Mouse (Mus musculus) kidney, adult 11 months (tissue): Measurements from ENCODE around the gene Cyp4a10.
A peak's percentile ranks its signal among the peaks of the same experiment; 100 is the strongest.
"Not testable (repeated sequence)": the region's sequence is repeated elsewhere in the genome, so short reads cannot be mapped to it uniquely, and the experiment has no call there.

Source experiments
- DNase-seq: peaks from one replicate; pipeline ENCODE4 v3.0.0; 2022

Gene Cyp4a10

DNA sequence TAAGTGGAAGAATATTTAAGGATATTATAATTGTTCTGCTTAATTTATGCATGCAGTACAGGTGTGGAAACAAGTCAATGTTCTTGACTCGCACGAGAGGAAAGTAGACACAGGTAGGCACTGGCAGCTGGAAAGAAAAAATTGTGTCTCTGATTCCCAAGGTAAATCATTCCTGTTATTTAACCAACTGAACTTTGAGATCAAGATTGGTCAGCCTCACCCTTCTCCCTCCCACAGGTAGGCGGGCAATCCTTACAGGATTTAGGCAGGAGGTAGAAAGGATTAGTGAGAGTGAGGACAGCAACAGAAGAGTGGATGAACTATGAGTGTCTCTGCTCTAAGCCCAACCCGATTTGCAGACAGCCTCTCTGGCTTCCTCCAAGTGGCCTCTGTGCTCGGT lies at the start of gene Cyp4a10:
Cyp4a10 (plus strand) TSS at position 265 of the 400 bp plus-strand sequence.
- DNase-seq: peak; percentile 58

DNA sequence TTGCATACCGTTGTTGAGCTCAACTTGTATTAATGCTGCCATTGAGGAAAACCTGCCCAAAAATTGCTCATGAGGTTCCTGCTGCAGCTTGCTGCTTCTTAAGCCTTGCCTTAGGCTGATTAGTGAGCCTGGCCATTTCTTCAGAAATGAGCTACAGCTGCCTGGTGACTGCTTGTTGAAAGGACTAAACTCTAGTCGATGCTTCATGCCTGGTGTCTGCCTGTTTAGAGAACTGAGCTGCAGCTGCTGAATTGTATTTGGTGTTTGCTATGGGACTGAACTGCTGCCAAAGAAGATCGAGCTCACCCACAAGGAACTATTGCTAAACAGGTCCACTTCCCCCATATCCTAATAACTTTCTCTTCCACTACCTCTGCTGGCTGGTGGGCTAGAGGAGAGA lies 44.5 kb upstream of the Cyp4a10 start:
- DNase-seq: not testable (repeated sequence)

GRCm38 (mm10) chr4:115476051-115476450 lies 42.0 kb upstream of the Cyp4a10 start:
- DNase-seq: peak; percentile 50

DNA sequence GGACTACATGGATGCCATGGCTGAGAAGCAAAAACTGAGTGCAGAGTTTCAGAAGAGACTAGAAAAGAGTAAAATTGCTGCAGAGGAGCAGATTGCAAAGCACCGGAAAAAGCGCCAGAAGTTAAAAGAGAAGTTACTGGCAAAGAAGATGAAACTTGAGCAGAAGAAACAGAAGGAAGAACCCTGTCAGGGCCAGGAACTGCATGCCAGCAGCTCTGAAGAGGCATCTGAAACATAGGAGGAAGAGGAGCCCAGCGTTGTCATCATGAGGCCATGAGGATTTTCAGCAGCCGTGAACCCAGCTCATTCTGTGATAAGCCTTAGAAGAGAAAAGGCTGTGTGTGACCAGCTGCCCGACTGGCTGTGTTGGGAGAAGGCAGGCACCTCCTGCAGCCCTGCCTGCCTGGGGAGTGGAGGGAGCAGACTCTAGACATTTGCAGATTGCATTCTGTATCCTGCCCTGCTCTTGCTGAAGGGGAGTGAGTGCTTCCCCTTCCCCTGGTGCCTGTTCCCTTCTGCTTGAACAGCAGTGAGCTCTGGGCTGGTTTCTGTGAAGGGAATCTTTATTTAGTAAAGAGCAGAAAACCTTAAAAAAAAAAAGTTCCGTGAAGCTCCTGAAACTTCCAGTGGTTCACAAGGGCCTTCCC lies 36.9 kb upstream of the Cyp4a10 start:
- DNase-seq: no peak

- DNase-seq: no peak
Measured at GRCm38 (mm10) chr4:115496001-115496400, 22.1 kb upstream of the Cyp4a10 start, which contains the start of gene Cyp4a14. Gene Cyp4a14, minus strand, starts transcription at chr4:115496142.

- peak; percentile 31 for DNase-seq
Measured at GRCm38 (mm10) chr4:115497466-115497865, 20.6 kb upstream of the Cyp4a10 start.

DNA sequence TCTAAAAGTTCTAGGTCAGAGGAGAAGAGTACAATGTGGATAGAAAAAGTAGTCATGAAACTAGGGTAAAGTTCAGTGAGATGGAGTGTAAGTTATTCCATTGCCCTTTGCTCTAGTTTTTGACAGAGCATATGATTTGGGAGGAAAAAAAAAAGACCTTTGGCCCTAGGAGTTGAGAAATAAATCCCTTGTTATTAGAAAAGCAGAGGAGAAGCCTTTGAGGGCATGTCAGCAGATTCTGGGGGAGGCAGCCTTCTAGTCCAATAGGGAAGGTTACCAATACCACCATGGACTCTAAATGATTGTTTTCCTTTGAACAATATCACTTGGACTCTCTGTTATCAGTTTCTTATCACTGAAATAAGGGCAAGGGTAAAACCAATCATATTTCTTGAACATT lies 4.1 kb upstream of the Cyp4a10 start:
- DNase-seq: peak; percentile 51

GRCm38 (mm10) chr4:115519444-115519843 lies 1.4 kb downstream of the Cyp4a10 start:
- no peak for DNase-seq

- DNase-seq: no peak
Measured at GRCm38 (mm10) chr4:115521766-115522165, 3.7 kb downstream of the Cyp4a10 start.

DNA sequence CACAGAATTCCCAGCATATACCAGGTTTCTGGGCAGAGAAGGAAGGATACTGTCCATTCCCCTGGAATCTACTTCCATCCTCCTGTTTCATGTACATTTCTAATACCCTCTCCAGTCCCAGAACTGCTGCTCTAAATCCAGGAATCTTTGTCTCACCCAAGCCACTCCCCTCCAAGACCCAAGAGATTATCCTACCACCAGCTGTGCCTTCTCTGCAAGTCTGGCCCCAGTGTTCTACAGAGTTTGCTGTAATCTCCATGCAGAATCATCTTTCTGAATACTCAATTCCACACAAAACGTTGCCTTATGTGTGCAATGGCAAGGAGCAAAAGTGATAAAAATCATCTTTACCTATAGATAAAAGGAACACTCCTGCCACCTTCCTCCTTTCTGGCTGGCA lies 27.0 kb downstream of the Cyp4a10 start:
- DNase-seq: no peak

- DNase-seq: peak; percentile 26
Measured at GRCm38 (mm10) chr4:115546141-115546828, 28.2 kb downstream of the Cyp4a10 start.

GRCm38 (mm10) chr4:115552726-115553125 lies 34.7 kb downstream of the Cyp4a10 start:
- DNase-seq: peak; percentile 65

DNA sequence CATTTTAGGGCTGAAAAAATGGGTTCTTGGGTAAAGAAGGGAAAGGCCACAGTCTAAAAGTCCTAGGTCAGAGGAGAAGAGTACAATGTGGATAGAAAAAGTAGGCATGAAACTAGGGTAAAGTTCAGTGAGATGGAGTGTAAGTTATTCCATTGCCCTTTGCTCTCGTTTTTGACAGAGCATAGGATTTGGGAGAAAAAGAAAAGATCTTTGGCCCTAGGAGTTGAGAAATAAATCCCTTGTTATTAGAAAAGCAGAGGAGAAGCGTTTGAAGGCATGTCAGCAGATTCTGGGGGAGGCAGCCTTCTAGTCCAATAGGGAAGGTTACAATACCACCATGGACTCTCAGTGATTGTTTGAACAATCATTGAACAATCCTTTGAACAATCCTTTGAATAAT lies 37.4 kb downstream of the Cyp4a10 start:
- DNase-seq: peak; percentile 39

DNA sequence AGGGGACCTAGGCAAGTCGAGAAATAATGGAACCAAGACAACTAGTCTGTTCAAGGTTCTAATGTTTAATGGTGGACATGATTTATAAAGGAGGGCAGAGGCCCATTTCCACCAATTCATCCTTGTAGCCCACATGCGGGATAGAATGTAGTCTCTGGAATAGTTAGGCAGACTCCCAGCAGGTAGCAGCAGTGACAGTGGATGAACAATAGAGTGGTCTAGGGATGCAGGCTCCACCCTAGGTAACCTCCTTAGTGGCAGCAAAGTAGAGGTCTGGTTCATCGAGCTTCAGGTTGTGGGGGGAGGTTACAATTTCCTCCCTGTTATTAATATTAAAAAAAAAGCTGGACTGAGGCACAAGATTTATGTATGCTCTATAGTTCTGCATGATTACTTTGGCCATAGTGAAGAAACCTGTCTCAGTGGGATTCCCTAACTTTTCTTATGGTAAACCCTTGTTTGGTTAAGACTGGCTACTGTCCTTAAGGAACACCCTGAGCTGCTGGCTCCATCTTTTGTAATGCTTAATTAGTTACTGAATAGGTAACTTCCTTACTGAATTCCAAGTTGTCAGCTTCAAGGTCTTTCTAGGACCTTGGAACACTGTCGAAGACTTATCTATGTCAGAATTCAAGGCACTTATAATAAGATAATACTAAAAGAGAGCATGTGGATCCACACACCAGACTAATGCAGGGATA lies 39.9 kb downstream of the Cyp4a10 start:
- no peak for DNase-seq

DNA sequence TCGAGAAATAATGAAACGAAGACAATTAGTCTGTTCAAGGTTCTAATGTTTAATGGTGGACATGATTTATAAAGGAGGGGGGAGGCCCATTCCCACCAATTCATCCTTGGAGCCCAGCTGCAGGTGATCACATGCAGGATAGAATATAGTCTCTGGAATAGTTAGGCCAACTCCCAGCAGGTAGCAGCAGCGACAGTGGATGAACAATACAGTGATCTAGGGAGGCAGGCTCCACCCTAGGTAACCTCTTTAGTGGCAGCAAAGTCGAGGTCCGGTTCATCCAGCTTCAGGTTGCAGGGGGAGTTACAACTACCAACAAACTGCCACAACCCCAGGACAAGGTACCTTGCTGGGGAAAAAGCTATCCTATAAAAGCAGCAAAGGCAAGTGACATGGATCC lies 43.2 kb downstream of the Cyp4a10 start:
- not testable (repeated sequence) for DNase-seq

DNA sequence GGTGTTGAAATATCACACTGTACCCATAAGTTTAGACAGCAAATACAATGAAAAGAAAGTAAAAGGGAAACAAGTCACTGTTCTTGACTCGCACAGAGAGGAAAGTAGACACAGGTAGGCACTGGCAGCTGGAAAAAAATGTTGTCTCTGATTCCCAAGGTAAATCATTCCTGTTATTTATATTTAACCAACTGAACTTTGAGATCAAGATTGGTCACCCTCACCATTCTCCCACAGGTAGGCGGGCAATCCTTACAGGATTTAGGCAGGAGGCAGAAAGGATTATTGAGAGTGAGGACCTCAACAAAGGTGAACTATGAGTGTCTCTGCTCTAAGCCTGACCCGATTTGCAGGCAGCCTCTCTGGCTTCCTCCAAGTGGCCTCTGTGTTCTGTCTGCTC lies 45.3 kb downstream of the Cyp4a10 start, which contains the start of gene Cyp4a31:
Cyp4a31 (plus strand) TSS at position 249 of the 400 bp plus-strand sequence.
- DNase-seq: peak; percentile 63

- DNase-seq: not testable (repeated sequence)
Measured at GRCm38 (mm10) chr4:115564469-115565225, 46.6 kb downstream of the Cyp4a10 start.

DNA sequence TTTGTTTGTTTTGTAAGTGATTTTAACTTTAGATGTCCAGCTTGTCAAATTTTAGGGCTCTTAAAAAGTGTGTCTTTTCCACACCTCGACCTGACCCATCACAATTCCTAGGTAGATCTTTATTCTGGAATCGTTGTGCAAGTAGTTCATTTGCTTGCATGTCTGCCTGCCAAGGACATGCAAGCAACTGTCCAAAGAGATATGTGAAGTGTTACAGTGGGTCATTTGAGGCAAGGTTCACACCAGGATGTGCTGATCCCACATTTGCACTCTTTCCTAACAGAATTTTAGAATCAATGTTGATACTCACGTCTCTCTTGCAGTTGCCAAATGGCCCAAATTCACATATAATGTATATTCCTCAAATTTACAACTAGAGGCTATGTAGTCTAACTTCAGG lies 57.2 kb downstream of the Cyp4a10 start:
- DNase-seq: no peak

DNA sequence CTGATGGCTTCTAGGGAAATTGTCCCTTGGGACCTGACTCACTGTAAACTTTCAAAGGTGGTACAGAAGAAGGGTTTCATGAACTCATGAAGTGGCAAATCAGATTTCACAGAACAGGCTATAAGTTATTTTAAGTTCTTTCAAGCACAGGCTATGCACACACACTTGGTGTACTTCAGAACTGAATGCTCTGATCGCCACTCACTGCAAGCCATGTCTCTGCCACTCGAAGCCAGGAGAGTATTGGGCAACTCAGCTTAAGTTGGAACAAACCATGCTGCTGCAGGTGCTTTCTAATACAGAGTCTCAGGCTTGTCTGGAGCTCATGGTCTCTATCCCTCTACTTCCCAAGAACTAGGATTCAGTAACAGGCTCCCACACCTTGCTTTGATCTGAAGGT lies 57.7 kb downstream of the Cyp4a10 start:
- DNase-seq: no peak

DNA sequence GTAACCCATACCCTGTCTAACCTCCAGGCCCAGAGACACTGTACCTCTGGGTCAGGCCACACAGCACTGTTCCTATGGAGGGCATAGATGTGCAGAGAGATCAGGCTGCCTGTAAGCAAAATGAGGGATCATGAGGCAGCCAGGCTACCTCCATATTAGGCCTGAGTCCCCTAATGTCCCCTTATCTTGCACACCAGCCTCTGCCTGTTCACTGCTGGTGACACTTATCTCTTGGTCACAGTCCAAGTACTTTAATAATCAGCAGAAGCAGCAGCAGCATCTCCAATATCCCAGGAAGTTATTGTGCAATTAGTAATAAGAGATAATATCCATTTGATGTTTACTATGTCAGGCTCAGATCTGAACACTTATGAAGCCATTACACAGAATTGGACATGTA lies 65.0 kb downstream of the Cyp4a10 start:
- DNase-seq: no peak
